Mouse (Mus musculus) midbrain, postnatal 0 days (tissue): ENCODE results near the gene Trir. TPM values are rescaled to one million over a fixed set of nuclear protein-coding genes. Genes with fewer than 3 reads are reported as not detected.

ENCODE experiments used
- ATAC-seq: fragments of 200-750 bp; cut with Nextera tagmentation; 2 replicates; pipeline ENCODE4 v1.8.0; 2017; ENCODE audit warnings: moderate number of reproducible peaks, mild to moderate bottlenecking, moderate TSS enrichment, moderate library complexity; ENCODE audit not compliant: low FRiP score
- DNase-seq: peaks from one replicate; pipeline ENCODE4 v3.0.0-alpha.2; 2015; ENCODE audit warnings: low spot score
- H3K27ac ChIP-seq: fragments of 300-500 bp; sonication (generic); 2 replicates; pipeline ENCODE4 v1.5.1; 2014; ENCODE audit warnings: low read depth, mild to moderate bottlenecking, low read length, mixed read lengths
- H3K27me3 ChIP-seq: fragments of 300-500 bp; sonication (generic); 2 replicates; pipeline ENCODE4 v1.6.1; 2014; ENCODE audit warnings: low read length, control low read depth, mixed read lengths; ENCODE audit not compliant: insufficient read depth
- H3K36me3 ChIP-seq: fragments of 300-500 bp; sonication (generic); 2 replicates; pipeline ENCODE4 v1.6.1; 2014; ENCODE audit warnings: low read length, control low read depth, mixed read lengths; ENCODE audit not compliant: insufficient read depth
- H3K4me1 ChIP-seq: fragments of 300-500 bp; sonication (generic); 2 replicates; pipeline ENCODE4 v1.6.1; 2014; ENCODE audit warnings: mild to moderate bottlenecking, control low read depth, antibody characterized with exemption, low read length, mixed read lengths; ENCODE audit not compliant: insufficient read depth
- H3K4me2 ChIP-seq: fragments of 300-500 bp; sonication (generic); 2 replicates; pipeline ENCODE4 v1.6.1; 2014; ENCODE audit warnings: low read depth, mild to moderate bottlenecking, low read length, mixed read lengths; ENCODE audit not compliant: poor library complexity, severe bottlenecking
- H3K4me3 ChIP-seq: fragments of 300-500 bp; sonication (generic); 2 replicates; pipeline ENCODE4 v1.5.1; 2014; ENCODE audit warnings: low read depth, mild to moderate bottlenecking, low read length, moderate library complexity
- H3K9ac ChIP-seq: fragments of 300-500 bp; sonication (generic); replicated peaks from 2 replicates; pipeline ENCODE4 v1.6.1; 2014; ENCODE audit warnings: mild to moderate bottlenecking, low read length, moderate library complexity, mixed read lengths; ENCODE audit not compliant: poor library complexity, severe bottlenecking
- H3K9me3 ChIP-seq: fragments of 300-500 bp; sonication (generic); 2 replicates; pipeline ENCODE4 v1.6.1; 2016; ENCODE audit warnings: low read length, control low read depth
- CTCF ChIP-seq: IDR thresholded peaks from 2 replicates; pipeline ENCODE4 v1.5.1; 2016; ENCODE audit warnings: antibody characterized with exemption, mild to moderate bottlenecking
- WGBS: fragments of 180-500 bp; shearing (Covaris S2); extraction: QIAGEN DNeasy Blood & Tissue Kit; methylation state at CpG from one replicate; pipeline ENCODE4 v1.1.7; 2014; 5-methylcytosine and 5-hydroxymethylcytosine counted together
- polyA plus RNA-seq: library from polyadenylated mRNA; unstranded; fragments of >200 nt; fragmentation: Nextera tagmentation; extraction: Ambion mirVana; gene quantifications from 2 replicates; pipeline ENCODE4 v1.2.1, GENCODE M21; 2015
- total RNA-seq: library from RNA; depleted of rRNA; stranded (reverse); fragments of >200 nt; gene quantifications from 2 replicates; pipeline ENCODE4 v1.2.3, GENCODE M21; 2014

Trir gene
- total and polyA plus RNA-seq, 2 experiments from 2014 or later: 144 to 266 TPM

DNA sequence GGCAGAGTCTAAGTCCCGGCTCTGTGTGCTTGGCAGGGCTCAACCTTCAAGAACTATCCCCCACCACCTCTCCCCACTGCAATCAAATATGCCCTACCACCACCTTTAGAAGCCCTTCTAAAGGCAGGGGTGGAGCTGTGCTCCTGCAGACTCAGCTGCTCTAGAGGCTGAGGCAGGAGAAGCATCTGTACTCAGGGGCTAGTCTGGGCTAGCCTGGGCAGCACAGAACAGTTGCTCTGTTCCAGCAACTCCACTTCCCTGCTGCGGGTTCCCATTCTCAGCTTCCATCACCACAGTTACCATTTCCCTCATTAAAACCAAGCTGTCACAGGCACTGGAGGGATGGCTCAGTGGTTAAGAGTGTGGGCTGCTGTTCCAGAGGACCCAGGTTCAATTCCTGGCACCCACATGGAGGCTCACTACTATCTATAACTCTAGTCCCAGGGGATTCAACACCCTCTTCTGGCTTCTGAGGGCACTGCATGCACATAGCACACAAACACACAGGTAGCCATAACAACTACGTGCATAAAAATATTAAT lies 5.0 kb upstream of the Trir start:
- Histone ChIP-seq H3K27me3 (no peaks in the 10 kb centered on the region), H3K4me3 (no peak overlapping the region), H3K4me1 (peaks cover 4% of the 10 kb centered on the region; the same call in 1 of the 2 replicates), H3K36me3 (peaks cover 33% of the 10 kb centered on the region), H3K4me2 (no peak overlapping the region), H3K27ac (no peak overlapping the region), H3K9ac (no peak overlapping the region), H3K9me3 (no peaks in the 10 kb centered on the region)
- peak; percentile 31 for TF ChIP-seq CTCF
- no peak for ATAC-seq
- no peak for DNase-seq
- 96% methylated on average over 3 of the region's 3 CpGs for WGBS

DNA sequence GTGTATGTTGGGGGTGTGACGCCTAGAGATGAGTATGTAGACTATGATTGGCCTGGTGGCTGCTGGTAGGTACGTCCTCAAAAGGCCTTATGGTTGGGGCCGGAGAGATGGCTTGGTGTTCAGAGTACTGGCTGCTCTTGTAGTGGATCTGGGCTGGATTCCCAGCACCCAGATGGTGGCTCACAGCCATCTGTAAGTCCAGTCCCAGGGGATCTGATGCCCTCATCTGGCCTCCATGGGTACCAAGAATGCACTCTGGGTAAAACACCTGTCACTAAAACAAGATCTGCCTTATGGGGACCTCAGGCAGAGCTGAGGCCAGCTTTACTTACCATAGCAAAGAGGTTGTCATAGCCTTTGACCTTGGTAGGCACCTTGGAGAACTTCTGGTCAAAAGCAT lies 2.8 kb upstream of the Trir start:
- DNase-seq (no peak), ATAC-seq (no peak)
- Histone ChIP-seq H3K4me2 (peak overlapping the region; percentile 92; the same call in 1 of the 2 replicates), H3K36me3 (peaks cover 22% of the 10 kb centered on the region), H3K4me1 (peaks cover 11% of the 10 kb centered on the region), H3K4me3 (peak overlapping the region; percentile 98; the same call in 1 of the 2 replicates), H3K27ac (no peak overlapping the region), H3K27me3 (no peaks in the 10 kb centered on the region), H3K9me3 (no peaks in the 10 kb centered on the region), H3K9ac (no peak overlapping the region)
- WGBS: 99% methylated on average over 3 of the region's 3 CpGs
- TF ChIP-seq CTCF: no peak

DNA sequence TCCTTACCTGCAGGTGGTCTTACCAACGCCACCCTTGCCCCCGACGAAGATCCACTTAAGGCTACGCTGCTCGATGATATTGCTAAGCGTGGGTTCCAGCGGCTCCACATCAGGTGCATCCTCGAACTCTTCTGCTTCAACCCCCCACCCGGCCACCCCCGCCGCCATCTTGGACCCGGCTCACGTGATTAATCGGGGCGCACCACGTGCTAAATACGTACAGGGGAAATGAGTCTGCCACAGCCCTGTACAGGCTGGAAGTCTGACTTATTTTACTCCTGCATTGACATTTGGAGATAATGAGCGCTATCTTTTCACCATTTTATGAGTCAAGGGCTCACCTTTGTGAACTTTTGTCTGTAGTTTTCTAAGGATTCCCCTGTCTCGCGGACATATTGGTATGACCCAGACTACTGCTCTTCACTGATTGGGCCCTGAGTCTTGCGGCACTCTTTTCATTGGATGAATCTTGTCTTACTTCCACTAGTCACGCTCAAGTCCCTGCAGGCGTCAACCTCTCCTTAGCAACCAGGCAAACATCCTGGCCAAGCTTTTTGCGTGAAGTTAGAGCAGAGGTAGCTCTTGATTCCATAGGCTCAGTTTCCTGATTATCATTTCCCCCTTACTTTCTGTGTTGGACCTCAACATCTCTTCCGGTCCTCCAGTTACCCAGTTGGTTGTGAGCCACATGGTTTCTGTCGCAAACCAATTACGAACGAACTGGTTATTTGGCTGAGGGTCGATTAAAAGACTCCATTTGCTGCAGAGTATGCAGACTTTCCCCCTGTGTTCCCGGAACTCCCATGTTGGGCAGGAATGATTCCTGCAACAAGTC lies 1.3 kb upstream of the Trir start, which contains the start of gene Asna1:
Gene Asna1 (minus strand): TSS at position 184 of the 835 bp plus-strand sequence.
- Histone ChIP-seq H3K4me1 (peaks cover 11% of the 10 kb centered on the region), H3K27ac (peak within 1 kb of the TSS; percentile 59; the same call in 1 of the 2 replicates), H3K4me2 (peak within 1 kb of the TSS; percentile 92), H3K9ac (peak within 1 kb of the TSS; percentile 77), H3K9me3 (no peaks in the 10 kb centered on the region), H3K36me3 (peaks cover 15% of the 10 kb centered on the region), H3K4me3 (peak within 1 kb of the TSS; percentile 98), H3K27me3 (no peaks in the 10 kb centered on the region)
- 8% methylated on average over 30 of the region's 30 CpGs for WGBS
- ATAC-seq: peak; percentile 90
- DNase-seq: peak; percentile 96
- no peak for TF ChIP-seq CTCF

DNA sequence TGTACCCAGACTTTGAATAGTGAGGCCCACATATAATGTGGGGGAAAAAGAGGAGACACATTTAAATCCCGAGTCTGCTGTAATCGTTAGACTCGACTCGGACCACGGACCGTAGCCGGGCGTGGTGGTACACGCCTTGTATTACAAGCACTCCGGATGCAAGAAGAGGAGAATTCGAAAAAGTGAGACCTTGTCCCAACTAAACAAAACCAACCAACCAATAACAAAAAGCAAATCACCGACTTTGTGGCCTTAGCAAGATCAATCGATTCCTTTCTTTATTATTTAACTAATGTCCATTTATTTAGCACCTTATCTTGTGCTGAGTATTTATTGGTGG lies 863 bp downstream of the Trir start:
- Histone ChIP-seq H3K27ac (peak overlapping the region; percentile 94), H3K27me3 (no peaks in the 10 kb centered on the region), H3K9ac (peak overlapping the region; percentile 99), H3K36me3 (peaks cover 26% of the 10 kb centered on the region), H3K4me2 (peak overlapping the region; percentile 92), H3K9me3 (no peaks in the 10 kb centered on the region), H3K4me1 (peaks cover 11% of the 10 kb centered on the region), H3K4me3 (peak overlapping the region; percentile 98)
- WGBS: 1% methylated on average over 13 of the region's 13 CpGs
- DNase-seq: no peak
- TF ChIP-seq CTCF: no peak
- ATAC-seq: no peak

DNA sequence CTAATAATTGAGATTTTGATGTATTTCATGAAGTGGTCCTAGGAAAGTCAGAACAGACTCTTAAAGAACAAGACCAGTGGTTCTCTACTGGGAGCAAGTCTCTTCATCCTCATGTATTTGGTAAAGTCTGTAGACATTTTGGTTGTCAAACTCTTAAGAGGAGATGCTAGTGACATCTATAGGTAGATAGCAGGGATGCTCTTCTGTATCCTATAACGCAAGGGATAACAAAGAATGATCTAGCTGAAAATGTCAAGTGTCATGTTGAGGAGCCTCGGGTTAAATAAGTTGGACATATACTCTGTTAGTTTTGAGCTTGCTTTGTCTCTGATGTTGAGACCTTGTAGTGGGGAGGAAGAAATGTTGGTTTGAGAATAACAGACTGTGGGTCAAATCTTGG lies 1.3 kb downstream of the Trir start:
- H3K4me2 ChIP-seq: peak overlapping the region; percentile 92
- ATAC-seq (no peak), DNase-seq (peak; percentile 31)
- H3K9me3 ChIP-seq: no peaks in the 10 kb centered on the region
- 0 out of 2 replicates have a peak overlapping the region, but pooled peaks have one; percentile 18 for H3K27ac ChIP-seq
- peak overlapping the region; percentile 98 for H3K4me3 ChIP-seq
- 19% methylated on average over 2 of the region's 2 CpGs for WGBS
- H3K4me1 ChIP-seq: peaks cover 11% of the 10 kb centered on the region
- H3K36me3 ChIP-seq: peaks cover 26% of the 10 kb centered on the region
- no peaks in the 10 kb centered on the region for H3K27me3 ChIP-seq
- TF ChIP-seq CTCF: peak; percentile 58
- peak overlapping the region; percentile 99 for H3K9ac ChIP-seq

DNA sequence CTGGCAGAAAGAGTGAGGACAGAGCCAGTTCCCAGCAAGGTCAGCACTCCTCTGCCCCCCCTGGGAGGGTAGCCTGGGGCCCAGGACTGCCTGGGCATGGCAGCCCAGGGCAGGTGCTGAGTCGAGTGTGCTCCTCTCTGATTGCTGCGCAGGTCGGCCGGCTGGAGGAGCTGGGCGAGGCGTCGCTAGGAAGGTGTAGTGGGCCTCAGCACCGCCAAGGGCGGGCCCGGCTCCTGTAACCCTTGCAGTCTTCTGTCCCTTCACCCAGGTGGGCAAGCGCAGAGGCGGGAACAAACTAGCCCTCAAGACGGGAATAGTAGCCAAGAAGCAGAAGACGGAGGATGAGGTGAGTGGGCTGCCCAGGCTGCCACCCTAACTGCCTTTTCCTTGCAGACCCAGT lies 2.6 kb downstream of the Trir start:
- WGBS: 93% methylated on average over 14 of the region's 14 CpGs
- no peak for TF ChIP-seq CTCF
- H3K4me1 ChIP-seq: peaks cover 7% of the 10 kb centered on the region
- peaks cover 23% of the 10 kb centered on the region for H3K36me3 ChIP-seq
- DNase-seq (no peak), ATAC-seq (no peak)
- no peak overlapping the region; the same call in 1 of the 2 replicates for H3K9ac ChIP-seq
- no peak overlapping the region for H3K4me3 ChIP-seq
- no peak overlapping the region for H3K4me2 ChIP-seq
- H3K9me3 ChIP-seq: no peaks in the 10 kb centered on the region
- no peak overlapping the region for H3K27ac ChIP-seq
- H3K27me3 ChIP-seq: no peaks in the 10 kb centered on the region
